Mouse (Mus musculus) megakaryocyte progenitor cell, adult 5-6 weeks (primary cell): ENCODE measurements around the gene Lrrc75a. TPM values are rescaled to one million over a fixed set of nuclear protein-coding genes. Genes with fewer than 3 reads are reported as not detected.

ENCODE experiments used
- ATAC-seq: replicated peaks from 2 replicates; pipeline ENCODE4 v1.8.0; 2016; ENCODE audit warnings: mild to moderate bottlenecking, moderate TSS enrichment, inconsistent platforms; ENCODE audit not compliant: poor library complexity
- total RNA-seq, 2 experiments: library from RNA; stranded (forward) in 1 of 2; stranded (reverse) in 1 of 2; fragments of 157-497, 149-512 nt in 1 of 2; fragments of 200-1000 nt in 1 of 2; gene quantifications; 2 replicates each; pipeline versions ENCODE4 v1.2.3 to v1.2.4; 2015 to 2017

The Lrrc75a gene
- total RNA-seq, 2 experiments from 2014 or later, result 2.2 to 3.6 TPM

GRCm38 (mm10) chr11:62558152-62558551 lies 90.2 kb downstream of the Lrrc75a start:
- no peak for ATAC-seq

GRCm38 (mm10) chr11:62557205-62557604 lies 91.1 kb downstream of the Lrrc75a start:
- ATAC-seq, result no peak

- ATAC-seq, result no peak
Measured at GRCm38 (mm10) chr11:62555896-62556412, 92.4 kb downstream of the Lrrc75a start.

- no peak for ATAC-seq
Measured at GRCm38 (mm10) chr11:62554934-62555517, 93.3 kb downstream of the Lrrc75a start.

Other genes starting within 250 kb of the Lrrc75a start
- gene Pigl, start 190.1 kb downstream of the Lrrc75a start, total RNA-seq (2015), result 6.5 and 9.2 TPM in 2 replicates
- gene Pigl, start 190.1 kb downstream of the Lrrc75a start, total RNA-seq (2017), result 2.0 and 2.4 TPM in 2 replicates
- 354 and 377 TPM in 2 replicates for gene Ncor1, start 190.0 kb downstream of the Lrrc75a start, total RNA-seq (2015)
- 211 and 287 TPM in 2 replicates for gene Ncor1, start 190.0 kb downstream of the Lrrc75a start, total RNA-seq (2017)
- 44.5 and 46.9 TPM in 2 replicates for gene Cenpv, start 109.3 kb downstream of the Lrrc75a start, total RNA-seq (2015)
- 13.6 and 25.4 TPM in 2 replicates for gene Cenpv, start 109.3 kb downstream of the Lrrc75a start, total RNA-seq (2017)
- 1,569 and 1,579 TPM in 2 replicates for gene Ubb, start 97.4 kb downstream of the Lrrc75a start, total RNA-seq (2015)
- gene Ubb, start 97.4 kb downstream of the Lrrc75a start, total RNA-seq (2017), result 1,004 and 1,153 TPM in 2 replicates
- gene Trpv2, start 74.0 kb downstream of the Lrrc75a start, total RNA-seq (2015), result 9.0 and 13.9 TPM in 2 replicates
- 10.5 and 12.9 TPM in 2 replicates for gene Trpv2, start 74.0 kb downstream of the Lrrc75a start, total RNA-seq (2017)
- gene Mmgt2, start 141 bp upstream of the Lrrc75a start, total RNA-seq (2015), result 16.7 and 22.6 TPM in 2 replicates
- gene Mmgt2, start 141 bp upstream of the Lrrc75a start, total RNA-seq (2017), result 13.0 and 18.5 TPM in 2 replicates
- gene Zfp287, start 83.4 kb upstream of the Lrrc75a start, total RNA-seq (2015), result 1.3 and 1.9 TPM in 2 replicates
- gene Zfp287, start 83.4 kb upstream of the Lrrc75a start, total RNA-seq (2017), result 0.50 and 1.2 TPM in 2 replicates
- not detected in 2 replicates for gene Gm10428, start 104.6 kb upstream of the Lrrc75a start, total RNA-seq (2015)
- gene Gm10428, start 104.6 kb upstream of the Lrrc75a start, total RNA-seq (2017), result not detected in 2 replicates
- 6.2 and 7.2 TPM in 2 replicates for gene Zfp286, start 140.9 kb upstream of the Lrrc75a start, total RNA-seq (2015)
- gene Zfp286, start 140.9 kb upstream of the Lrrc75a start, total RNA-seq (2017), result 5.6 and 7.1 TPM in 2 replicates
- 13.1 and 18.1 TPM in 2 replicates for gene Trim16, start 171.7 kb upstream of the Lrrc75a start, total RNA-seq (2015)
- 19.0 and 19.1 TPM in 2 replicates for gene Trim16, start 171.7 kb upstream of the Lrrc75a start, total RNA-seq (2017)
- gene Fbxw10, start 198.5 kb upstream of the Lrrc75a start, total RNA-seq (2015), result 2.2 and 2.3 TPM in 2 replicates
- 1.2 and 4.1 TPM in 2 replicates for gene Fbxw10, start 198.5 kb upstream of the Lrrc75a start, total RNA-seq (2017)
- 42.3 and 46.6 TPM in 2 replicates for gene Tvp23b, start 230.9 kb upstream of the Lrrc75a start, total RNA-seq (2015)
- 37.7 and 41.9 TPM in 2 replicates for gene Tvp23b, start 230.9 kb upstream of the Lrrc75a start, total RNA-seq (2017)